Mouse (Mus musculus): ENCODE measurements around the gene Yif1b. TPM values are rescaled to one million over a fixed set of nuclear protein-coding genes. Genes with fewer than 3 reads are reported as not detected.

The Yif1b gene
- total RNA-seq, 2 experiments from 2014 or later, result 48.4 to 50.9 TPM

DNA sequence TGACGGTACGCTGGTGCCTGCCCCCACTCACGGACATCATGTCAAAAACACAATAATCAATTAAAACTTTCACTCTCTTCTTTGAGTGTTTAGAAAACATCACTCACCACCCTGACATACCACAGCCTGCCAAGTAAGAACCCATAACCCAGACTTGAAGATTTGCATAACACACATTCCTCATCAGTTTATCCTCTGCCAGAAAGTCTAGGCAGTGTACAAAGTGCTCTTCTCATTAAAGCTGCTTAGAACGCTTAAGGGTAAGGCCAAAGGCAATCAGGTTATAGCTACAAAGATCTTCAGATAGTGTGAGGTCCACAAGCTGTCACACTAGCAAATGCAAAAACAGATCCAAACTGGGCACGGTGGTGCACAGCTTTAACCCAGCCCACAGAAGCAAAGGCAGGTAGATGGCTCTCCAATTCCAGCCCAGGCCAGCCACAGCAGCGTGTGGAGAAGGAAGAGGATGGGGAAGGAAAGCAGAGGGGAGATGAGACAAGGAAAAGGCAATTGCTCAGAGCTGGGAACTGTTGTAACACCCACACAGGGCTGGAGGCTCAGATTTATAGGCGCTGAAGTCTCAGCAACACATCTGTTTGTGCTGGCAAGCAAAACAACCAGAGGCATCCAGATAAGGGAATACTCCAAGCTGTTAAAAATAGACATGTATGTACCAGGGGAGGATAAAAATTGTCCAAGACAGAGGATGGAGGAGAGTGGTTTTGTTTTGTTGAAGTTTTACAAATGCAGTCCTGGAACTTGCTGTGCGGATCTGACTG lies 33.7 kb downstream of the Yif1b start:
- DNase-seq (ENCODE audit: low spot score in 2 of 2), result peak; percentile 19 to 57
- intact Hi-C loops (cut with DNase I), result no loop called here

- no peak for DNase-seq (ENCODE audit: low spot score in 2 of 2)
- intact Hi-C loops (cut with DNase I), result no loop called here
Measured at GRCm38 (mm10) chr7:29276715-29277114, 38.6 kb downstream of the Yif1b start.

GRCm38 (mm10) chr7:29277510-29277909 lies 39.4 kb downstream of the Yif1b start:
- intact Hi-C loops (cut with DNase I), result no loop called here
- DNase-seq (ENCODE audit: low spot score in 2 of 2), result no peak

GRCm38 (mm10) chr7:29279261-29279660 lies 41.1 kb downstream of the Yif1b start:
- no peak for DNase-seq (ENCODE audit: low spot score in 2 of 2)
- intact Hi-C loops (cut with DNase I), result no loop called here

- intact Hi-C loops (cut with DNase I), result no loop called here
Measured at GRCm38 (mm10) chr7:29279924-29280323, 41.8 kb downstream of the Yif1b start.

DNA sequence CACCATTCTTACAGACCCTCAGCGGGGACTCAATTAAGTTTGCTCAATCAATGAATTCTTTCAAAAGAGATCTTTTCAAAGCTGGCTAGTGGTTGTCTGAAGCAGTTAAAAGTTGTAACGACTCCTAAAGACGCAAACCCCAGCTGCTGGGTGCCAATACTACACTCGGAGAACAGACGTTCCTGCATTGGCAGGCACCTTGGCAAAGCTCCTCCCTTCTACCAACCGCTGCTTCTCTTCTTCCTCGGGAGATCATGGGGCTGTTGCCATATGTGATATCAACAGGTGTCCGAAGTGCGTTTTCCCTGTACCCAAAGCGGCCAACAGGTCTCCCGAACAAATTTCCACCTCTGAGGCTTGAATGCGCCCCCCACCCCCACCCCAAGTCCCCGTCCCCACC lies 42.7 kb downstream of the Yif1b start:
- intact Hi-C loops (cut with DNase I), result no loop called here
- DNase-seq (ENCODE audit: low spot score in 2 of 2), result no peak

More at GRCm38 (mm10) chr7:29279924-29280323, 41.8 kb downstream of the Yif1b start:
- DNase-seq (ENCODE audit: low spot score in 2 of 2), result no peak

DNA sequence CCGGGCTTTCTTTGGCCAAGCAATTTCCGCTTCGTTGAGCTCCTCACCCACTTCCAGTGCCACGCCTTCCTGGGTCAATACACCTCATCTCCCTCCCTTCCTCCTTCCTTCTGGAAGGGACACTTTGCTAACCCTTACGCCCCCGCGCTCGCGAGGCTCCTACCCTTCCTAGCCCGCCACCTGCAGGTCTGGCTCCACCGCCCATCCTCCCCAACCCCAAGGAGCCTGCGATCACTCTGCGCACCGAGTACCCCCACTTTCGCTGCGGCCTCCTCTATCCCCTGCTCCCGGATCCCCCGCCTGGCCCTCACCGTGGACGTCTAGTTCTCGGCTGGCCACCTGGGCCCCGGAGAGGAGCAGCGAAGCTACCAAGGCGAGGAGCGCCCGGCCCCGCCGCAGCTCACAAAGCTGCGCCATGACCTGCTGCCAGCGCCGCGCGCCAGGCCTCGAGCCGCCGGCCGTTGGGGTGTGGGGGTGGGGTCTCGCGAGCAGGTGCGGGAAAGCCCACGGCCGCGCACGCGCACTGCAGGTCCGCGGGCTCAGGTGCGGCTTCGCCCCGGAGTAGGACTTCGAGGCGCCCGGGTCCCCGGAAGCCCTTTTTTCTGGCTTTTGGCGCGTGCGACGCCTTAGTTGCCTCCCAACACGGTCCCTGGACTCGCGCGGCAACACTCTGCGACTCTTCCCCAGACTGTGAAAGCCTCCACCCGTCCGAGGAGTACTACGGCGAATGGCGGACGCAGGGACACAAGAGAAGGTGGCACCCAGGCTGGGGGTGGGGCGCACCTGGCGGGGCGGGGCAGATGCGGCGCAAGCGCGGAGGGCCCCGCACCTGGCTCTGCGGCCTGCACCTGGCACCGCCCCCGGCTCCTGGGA lies 43.3 kb downstream of the Yif1b start, which contains the start of gene Spint2:
Spint2 (minus strand) TSS at position 712 of the 873 bp plus-strand sequence.
- DNase-seq (ENCODE audit: low spot score in 2 of 2), result peak; percentile 24 to 28
- intact Hi-C loops (cut with DNase I), result no loop called here

GRCm38 (mm10) chr7:29282074-29282554 lies 44.0 kb downstream of the Yif1b start:
- intact Hi-C loops (cut with DNase I), result no loop called here
- no peak for DNase-seq (ENCODE audit: low spot score in 2 of 2)

DNA sequence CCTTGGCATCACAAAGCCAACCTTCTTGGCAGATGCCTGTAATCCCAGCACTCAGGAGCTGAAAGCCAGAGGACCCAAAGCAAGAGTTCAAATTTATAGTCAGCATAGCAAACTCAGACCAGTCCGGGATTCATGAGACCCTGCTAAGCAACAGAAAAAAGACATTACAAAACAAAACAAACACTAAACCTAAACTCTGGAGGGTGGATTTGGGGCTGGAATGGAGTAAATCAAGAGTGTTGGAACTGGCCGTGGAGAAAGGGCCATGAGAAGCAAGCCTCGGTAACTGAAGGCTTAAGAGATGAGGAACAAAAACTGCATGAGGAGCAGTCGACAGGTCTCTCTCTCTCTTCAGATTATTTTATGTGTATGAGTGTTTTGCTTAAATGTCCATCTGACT lies 45.7 kb downstream of the Yif1b start:
- no peak for DNase-seq (ENCODE audit: low spot score in 2 of 2)
- intact Hi-C loops (cut with DNase I), result no loop called here

GRCm38 (mm10) chr7:29284523-29284922 lies 46.4 kb downstream of the Yif1b start:
- DNase-seq (ENCODE audit: low spot score in 2 of 2), result no peak
- intact Hi-C loops (cut with DNase I), result no loop called here

DNA sequence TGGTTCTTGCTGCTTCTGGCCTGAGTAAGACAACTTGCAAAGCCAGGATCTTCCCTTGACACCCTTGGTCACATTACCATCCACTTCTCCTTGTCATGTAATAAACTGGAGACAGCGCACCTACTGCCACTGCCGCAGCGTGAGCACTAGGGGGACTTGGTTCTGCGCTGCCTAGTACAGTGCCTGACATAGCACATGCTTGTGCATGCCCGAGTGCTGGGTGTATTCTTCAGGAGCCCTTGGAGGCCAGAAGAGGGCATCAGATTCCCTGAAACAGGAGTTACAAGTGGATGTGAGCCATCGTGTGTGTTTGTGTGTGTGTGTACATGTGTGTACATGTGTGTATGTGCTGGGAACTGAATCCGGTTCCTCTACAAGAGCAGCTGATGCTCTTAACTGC lies 49.4 kb downstream of the Yif1b start:
- intact Hi-C loops (cut with DNase I), result no loop called here
- no peak for DNase-seq (ENCODE audit: low spot score in 2 of 2)

- no peak for DNase-seq (ENCODE audit: low spot score in 2 of 2)
- intact Hi-C loops (cut with DNase I), result no loop called here
Measured at GRCm38 (mm10) chr7:29288079-29288478, 50.0 kb downstream of the Yif1b start.

GRCm38 (mm10) chr7:29288942-29289638 lies 51.0 kb downstream of the Yif1b start, which contains the start of gene Ppp1r14a:
Gene Ppp1r14a, plus strand, starts transcription at chr7:29289308.
- peak in 1 of 2 experiments; percentile 57 for DNase-seq (ENCODE audit: low spot score in 2 of 2)
- intact Hi-C loops (cut with DNase I), result no loop called here

- no peak for DNase-seq (ENCODE audit: low spot score in 2 of 2)
- intact Hi-C loops (cut with DNase I), result loop anchor here (10.0 kb wide), 1 partner anchor 165 kb away; the partner anchor contains the start of gene Ryr1
Measured at GRCm38 (mm10) chr7:29289856-29290255, 51.7 kb downstream of the Yif1b start.

GRCm38 (mm10) chr7:29290691-29291485 lies 52.8 kb downstream of the Yif1b start:
- no peak for DNase-seq (ENCODE audit: low spot score in 2 of 2)
- intact Hi-C loops (cut with DNase I), result loop anchor here (10.0 kb wide), 1 partner anchor 166 kb away; the partner anchor contains the start of gene Ryr1

- DNase-seq (ENCODE audit: low spot score in 2 of 2), result no peak
- intact Hi-C loops (cut with DNase I), result loop anchor here (10.0 kb wide), 1 partner anchor 167 kb away; the partner anchor contains the start of gene Ryr1
Measured at GRCm38 (mm10) chr7:29291616-29292457, 53.7 kb downstream of the Yif1b start.

GRCm38 (mm10) chr7:29292458-29293098 lies 54.4 kb downstream of the Yif1b start:
- intact Hi-C loops (cut with DNase I), result loop anchor here (10.0 kb wide), 1 partner anchor 168 kb away; the partner anchor contains the start of gene Ryr1
- DNase-seq (ENCODE audit: low spot score in 2 of 2), result no peak
